Mouse (Mus musculus): ENCODE measurements around the gene Ackr3. TPM values are rescaled to one million over a fixed set of nuclear protein-coding genes. Genes with fewer than 3 reads are reported as not detected.
A peak's percentile ranks its signal among the peaks of the same experiment; 100 is the strongest.

The Ackr3 gene
- polyA plus RNA-seq, 1 experiment from 2014 or later = 38.1 TPM

- Histone ChIP-seq H3K4me3 (peak overlapping the region; percentile 60), H3K4me1 (peaks cover 72% of the 10 kb centered on the region), H3K4me2 (peak overlapping the region; percentile 50), H3K36me3 (no peaks in the 10 kb centered on the region; the same call in 1 of the 2 replicates), H3K9me3 (no peaks in the 10 kb centered on the region), H3K27me3 (0 out of 2 replicates have a peak, but pooled peaks cover 3% of the 10 kb centered on the region), H3K27ac (peak overlapping the region; percentile 87), H3K9ac (peak overlapping the region; percentile 64; the same call in 1 of the 2 replicates)
- WGBS = 1% methylated on average over 6 of the region's 6 CpGs
- ATAC-seq (ENCODE audit: insufficient number of reproducible peaks, low FRiP score, low TSS enrichment, low read depth) = no peak
These were observed 1.4 kb downstream of the Ackr3 start for GRCm38 (mm10) chr1:90205223-90205622.

DNA sequence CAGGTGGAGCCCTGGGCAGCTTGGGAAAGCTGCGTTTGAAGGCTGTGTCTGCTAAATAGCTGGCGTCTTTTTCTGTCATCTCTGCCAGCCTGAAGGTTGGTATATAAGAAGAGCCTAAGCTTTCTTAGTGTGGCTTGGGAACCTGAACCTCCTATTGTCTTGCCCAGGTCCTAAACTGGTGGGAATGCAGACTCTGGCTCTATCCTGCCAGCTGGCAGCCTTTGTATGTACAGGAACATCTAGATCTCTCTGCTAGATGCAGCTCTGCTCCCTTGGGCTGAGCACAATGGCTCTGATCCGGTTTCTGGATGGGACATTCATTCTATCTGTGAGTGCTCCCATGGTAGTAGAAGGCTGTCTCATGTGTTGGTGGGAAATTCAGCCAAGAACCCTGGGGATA is 2.9 kb downstream of the Ackr3 start:
- H3K27me3 ChIP-seq = 0 out of 2 replicates have a peak, but pooled peaks cover 3% of the 10 kb centered on the region
- ATAC-seq (ENCODE audit: insufficient number of reproducible peaks, low FRiP score, low TSS enrichment, low read depth) = no peak
- 33% methylated on average over 3 of the region's 3 CpGs for WGBS
- H3K4me3 ChIP-seq = peak overlapping the region; percentile 60
- H3K9me3 ChIP-seq = no peaks in the 10 kb centered on the region
- peak overlapping the region; percentile 50 for H3K4me2 ChIP-seq
- no peaks in the 10 kb centered on the region; the same call in 1 of the 2 replicates for H3K36me3 ChIP-seq
- peak overlapping the region; percentile 17; the same call in 1 of the 2 replicates for H3K27ac ChIP-seq
- peak overlapping the region; percentile 10; the same call in 1 of the 2 replicates for H3K9ac ChIP-seq
- H3K4me1 ChIP-seq = peaks cover 80% of the 10 kb centered on the region

DNA sequence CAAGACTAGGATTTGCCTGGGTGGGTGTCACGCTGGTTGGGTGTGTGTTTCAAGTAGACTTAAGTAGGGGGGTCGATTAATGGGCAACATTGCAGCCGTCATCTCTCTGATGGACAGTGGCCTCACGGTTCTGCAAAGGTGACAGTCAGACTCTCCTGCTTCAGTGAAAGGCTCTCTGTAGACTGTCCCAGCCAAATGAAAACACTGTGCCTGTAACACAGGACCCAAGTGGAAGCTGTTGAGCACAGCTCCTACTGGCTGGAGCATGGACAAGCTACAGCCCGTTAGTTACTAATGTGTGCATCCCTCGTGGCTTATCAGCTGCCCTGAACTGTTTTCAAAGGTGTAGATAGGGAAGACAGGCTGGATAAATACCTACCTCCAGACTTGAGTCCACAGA is 3.5 kb downstream of the Ackr3 start:
- WGBS = 58% methylated on average over 6 of the region's 6 CpGs
- H3K4me2 ChIP-seq = peak overlapping the region; percentile 50
- H3K4me3 ChIP-seq = peak overlapping the region; percentile 60
- H3K4me1 ChIP-seq = peaks cover 76% of the 10 kb centered on the region
- H3K27me3 ChIP-seq = 0 out of 2 replicates have a peak, but pooled peaks cover 3% of the 10 kb centered on the region
- H3K27ac ChIP-seq = no peak overlapping the region
- no peaks in the 10 kb centered on the region; the same call in 1 of the 2 replicates for H3K36me3 ChIP-seq
- no peak for ATAC-seq (ENCODE audit: insufficient number of reproducible peaks, low FRiP score, low TSS enrichment, low read depth)
- no peaks in the 10 kb centered on the region for H3K9me3 ChIP-seq
- no peak overlapping the region for H3K9ac ChIP-seq

DNA sequence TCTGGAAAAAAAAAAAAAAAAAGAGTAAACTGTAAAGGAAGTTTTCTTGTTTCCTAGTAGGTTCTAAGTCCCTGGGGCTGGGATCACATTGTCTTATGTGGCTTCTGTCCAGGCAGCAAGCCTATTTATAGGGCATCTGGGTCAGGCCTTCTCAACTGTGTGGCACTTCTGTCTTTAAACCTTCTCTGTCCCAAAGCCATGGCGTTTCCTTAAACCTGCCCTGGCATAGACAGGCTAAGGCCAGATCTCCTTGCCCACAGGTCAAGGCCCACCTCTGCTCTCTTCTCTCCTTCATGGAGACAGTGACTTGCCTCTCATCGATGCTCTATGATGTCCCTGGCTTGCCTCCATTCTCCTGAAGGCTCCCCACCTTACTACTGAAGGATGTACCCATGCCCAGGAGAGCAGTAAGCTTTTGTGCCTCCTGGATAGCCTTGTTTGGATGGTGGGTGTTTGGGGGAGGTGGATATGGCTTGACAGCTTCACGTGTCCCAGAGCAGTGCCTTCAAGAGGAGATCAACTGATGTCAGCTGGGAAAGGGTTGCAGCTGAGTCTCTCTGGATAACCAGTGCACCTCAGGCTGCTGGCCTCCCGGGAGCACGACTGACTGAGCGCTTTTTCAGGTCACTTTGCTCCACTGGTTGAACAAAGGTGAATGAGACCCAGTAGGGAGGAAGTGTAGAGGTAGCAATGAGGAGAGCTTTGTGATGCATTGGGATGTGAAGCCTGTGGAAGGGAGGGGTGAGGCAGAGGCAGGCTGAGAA is 4.1 kb downstream of the Ackr3 start:
- H3K36me3 ChIP-seq = no peaks in the 10 kb centered on the region; the same call in 1 of the 2 replicates
- peaks cover 70% of the 10 kb centered on the region for H3K4me1 ChIP-seq
- H3K9ac ChIP-seq = no peak overlapping the region
- peak overlapping the region; percentile 60; the same call in 1 of the 2 replicates for H3K4me3 ChIP-seq
- H3K4me2 ChIP-seq = peak overlapping the region; percentile 50
- WGBS = 61% methylated on average over 6 of the region's 6 CpGs
- ATAC-seq (ENCODE audit: insufficient number of reproducible peaks, low FRiP score, low TSS enrichment, low read depth) = no peak
- H3K27ac ChIP-seq = peak overlapping the region; percentile 17; the same call in 1 of the 2 replicates
- no peaks in the 10 kb centered on the region for H3K9me3 ChIP-seq
- no peaks in the 10 kb centered on the region for H3K27me3 ChIP-seq

DNA sequence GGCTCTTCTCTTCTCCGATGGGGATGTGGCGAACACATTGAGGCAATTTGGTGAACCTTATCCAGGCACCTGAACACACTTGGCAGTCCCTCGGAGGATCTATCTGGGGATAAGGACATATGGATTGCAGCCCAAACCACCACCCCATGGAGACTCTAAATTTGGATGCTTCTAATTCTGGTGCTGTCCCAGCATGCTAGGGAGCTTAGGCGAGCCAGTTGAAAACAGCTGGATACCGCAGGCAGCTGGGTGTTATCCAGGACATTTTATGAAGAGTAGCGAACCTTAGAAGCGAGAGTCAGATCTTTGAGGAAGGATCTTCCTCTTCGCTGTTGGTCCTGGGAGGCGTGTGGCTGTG is 4.7 kb downstream of the Ackr3 start:
- Histone ChIP-seq H3K4me1 (peaks cover 64% of the 10 kb centered on the region), H3K9me3 (no peaks in the 10 kb centered on the region), H3K27ac (no peak overlapping the region), H3K4me2 (peak overlapping the region; percentile 50), H3K9ac (no peak overlapping the region), H3K27me3 (no peaks in the 10 kb centered on the region), H3K4me3 (peak overlapping the region; percentile 60; the same call in 1 of the 2 replicates), H3K36me3 (peaks cover 5% of the 10 kb centered on the region)
- ATAC-seq (ENCODE audit: insufficient number of reproducible peaks, low FRiP score, low TSS enrichment, low read depth) = no peak
- WGBS = 31% methylated on average over 9 of the region's 9 CpGs

- Histone ChIP-seq H3K27ac (no peak overlapping the region), H3K4me1 (peaks cover 59% of the 10 kb centered on the region), H3K9ac (no peak overlapping the region), H3K36me3 (peaks cover 11% of the 10 kb centered on the region), H3K27me3 (no peaks in the 10 kb centered on the region), H3K4me2 (peak overlapping the region; percentile 50; the same call in 1 of the 2 replicates), H3K9me3 (no peaks in the 10 kb centered on the region), H3K4me3 (no peak overlapping the region)
- ATAC-seq (ENCODE audit: insufficient number of reproducible peaks, low FRiP score, low TSS enrichment, low read depth) = no peak
- 70% methylated on average over 5 of the region's 5 CpGs for WGBS
These were observed 5.3 kb downstream of the Ackr3 start for GRCm38 (mm10) chr1:90209069-90209468.

DNA sequence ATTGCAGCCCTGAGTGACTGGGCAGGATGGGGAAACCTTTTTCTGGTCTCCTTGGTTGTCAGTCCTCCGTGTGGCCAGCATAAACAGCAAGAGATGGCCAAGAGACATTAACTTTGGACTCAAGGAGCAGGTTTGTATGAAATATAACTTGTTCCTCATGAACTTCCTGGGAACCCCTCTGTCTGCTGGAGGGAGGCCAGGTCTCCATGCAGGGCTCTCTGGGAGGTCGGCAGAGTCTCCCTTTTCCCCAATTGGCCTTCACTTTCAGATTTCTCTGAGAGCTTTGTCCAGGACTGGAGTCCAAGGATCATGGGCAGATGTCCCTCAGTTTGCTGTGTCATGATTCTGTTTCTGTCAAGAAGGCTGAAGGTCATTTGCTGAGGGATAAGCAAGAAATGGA is 6.0 kb downstream of the Ackr3 start:
- no peak overlapping the region for H3K27ac ChIP-seq
- H3K36me3 ChIP-seq = peaks cover 18% of the 10 kb centered on the region
- no peak overlapping the region for H3K9ac ChIP-seq
- ATAC-seq (ENCODE audit: insufficient number of reproducible peaks, low FRiP score, low TSS enrichment, low read depth) = no peak
- 51% methylated on average over 2 of the region's 2 CpGs for WGBS
- H3K4me1 ChIP-seq = peaks cover 55% of the 10 kb centered on the region
- no peak overlapping the region for H3K4me2 ChIP-seq
- no peaks in the 10 kb centered on the region for H3K27me3 ChIP-seq
- no peak overlapping the region for H3K4me3 ChIP-seq
- no peaks in the 10 kb centered on the region for H3K9me3 ChIP-seq

DNA sequence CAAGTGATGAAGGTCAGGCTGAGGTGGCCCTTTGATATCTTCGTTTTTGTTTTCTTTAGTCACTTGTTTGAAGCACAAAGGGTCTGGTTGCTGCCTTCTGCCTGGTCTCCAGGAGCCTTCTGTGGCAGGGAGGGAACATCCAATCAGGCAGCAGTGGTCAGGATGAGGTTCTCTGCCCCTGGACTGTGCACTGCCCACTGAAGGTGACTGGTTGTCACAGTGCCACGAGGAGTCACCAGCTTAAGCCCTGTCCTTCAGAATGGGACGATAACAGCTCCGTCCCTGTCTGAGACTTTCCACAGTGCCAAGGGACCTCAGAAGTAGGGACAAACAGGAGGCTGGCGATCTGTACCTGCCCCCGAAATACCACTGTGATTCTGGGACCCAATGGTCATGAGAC is 6.6 kb downstream of the Ackr3 start:
- no peak overlapping the region for H3K9ac ChIP-seq
- H3K36me3 ChIP-seq = peaks cover 22% of the 10 kb centered on the region
- 85% methylated on average over 6 of the region's 6 CpGs for WGBS
- H3K4me3 ChIP-seq = no peak overlapping the region
- ATAC-seq (ENCODE audit: insufficient number of reproducible peaks, low FRiP score, low TSS enrichment, low read depth) = no peak
- no peak overlapping the region for H3K27ac ChIP-seq
- H3K9me3 ChIP-seq = no peaks in the 10 kb centered on the region
- no peaks in the 10 kb centered on the region for H3K27me3 ChIP-seq
- H3K4me1 ChIP-seq = peaks cover 55% of the 10 kb centered on the region
- no peak overlapping the region for H3K4me2 ChIP-seq

DNA sequence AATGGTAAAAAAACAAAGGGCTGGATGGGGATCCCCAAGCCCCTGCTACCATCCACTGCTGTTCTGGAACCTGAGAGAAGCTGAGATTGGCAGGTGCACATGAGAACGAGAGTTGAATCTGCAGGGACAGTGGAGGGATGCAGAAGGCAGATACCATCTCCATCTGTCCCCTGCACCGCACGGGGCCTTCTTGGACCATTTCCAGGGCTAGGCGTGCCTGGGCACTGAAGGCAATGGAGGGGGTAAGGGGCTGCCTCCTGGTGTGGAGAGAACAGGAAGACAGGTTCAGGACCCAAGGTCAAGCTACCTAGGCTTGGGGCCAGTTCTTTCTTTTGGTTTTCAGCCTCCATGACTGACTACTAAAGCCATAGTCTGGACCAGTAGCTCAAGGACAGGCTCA is 7.0 kb downstream of the Ackr3 start:
- Histone ChIP-seq H3K4me1 (peaks cover 51% of the 10 kb centered on the region), H3K4me2 (no peak overlapping the region), H3K9ac (no peak overlapping the region), H3K27me3 (no peaks in the 10 kb centered on the region), H3K27ac (no peak overlapping the region), H3K4me3 (no peak overlapping the region), H3K36me3 (peaks cover 26% of the 10 kb centered on the region), H3K9me3 (no peaks in the 10 kb centered on the region)
- ATAC-seq (ENCODE audit: insufficient number of reproducible peaks, low FRiP score, low TSS enrichment, low read depth) = no peak
- 71% methylated on average over 4 of the region's 4 CpGs for WGBS

GRCm38 (mm10) chr1:90212376-90212775 is 8.6 kb downstream of the Ackr3 start:
- Histone ChIP-seq H3K4me3 (no peak overlapping the region), H3K27ac (no peak overlapping the region), H3K4me1 (peaks cover 35% of the 10 kb centered on the region), H3K4me2 (no peak overlapping the region), H3K27me3 (no peaks in the 10 kb centered on the region), H3K9ac (no peak overlapping the region), H3K9me3 (no peaks in the 10 kb centered on the region), H3K36me3 (peaks cover 40% of the 10 kb centered on the region)
- WGBS = 90% methylated on average over 6 of the region's 6 CpGs
- ATAC-seq (ENCODE audit: insufficient number of reproducible peaks, low FRiP score, low TSS enrichment, low read depth) = no peak

DNA sequence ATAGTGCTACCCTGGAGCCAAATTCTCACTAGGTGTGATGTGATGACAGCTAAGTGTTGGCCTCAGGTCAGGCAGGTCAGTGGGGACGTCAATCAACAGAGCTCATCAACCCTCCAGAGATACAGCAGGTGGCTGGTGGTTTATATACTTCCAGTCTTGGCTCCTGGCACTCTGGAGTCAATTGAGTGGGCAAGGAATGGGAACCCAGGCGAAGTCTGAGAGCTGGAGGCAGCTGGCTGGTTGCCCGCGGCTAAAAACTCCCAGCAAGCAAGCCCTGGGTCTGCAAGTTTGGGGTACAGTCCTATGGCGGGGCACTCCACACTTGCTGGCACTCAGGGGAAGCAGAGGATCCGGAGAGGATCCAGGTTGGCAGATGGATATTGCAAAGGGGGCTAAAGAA is 9.1 kb downstream of the Ackr3 start:
- ATAC-seq (ENCODE audit: insufficient number of reproducible peaks, low FRiP score, low TSS enrichment, low read depth) = no peak
- peaks cover 44% of the 10 kb centered on the region for H3K36me3 ChIP-seq
- 79% methylated on average over 6 of the region's 6 CpGs for WGBS

DNA sequence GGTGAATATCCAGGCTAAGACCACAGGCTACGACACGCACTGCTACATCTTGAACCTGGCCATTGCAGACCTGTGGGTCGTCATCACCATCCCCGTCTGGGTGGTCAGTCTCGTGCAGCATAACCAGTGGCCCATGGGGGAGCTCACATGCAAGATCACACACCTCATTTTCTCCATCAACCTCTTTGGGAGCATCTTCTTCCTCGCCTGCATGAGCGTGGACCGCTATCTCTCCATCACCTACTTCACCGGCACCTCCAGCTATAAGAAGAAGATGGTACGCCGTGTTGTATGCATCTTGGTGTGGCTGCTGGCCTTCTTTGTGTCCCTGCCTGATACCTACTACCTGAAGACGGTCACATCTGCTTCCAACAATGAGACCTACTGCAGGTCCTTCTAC is 10.2 kb downstream of the Ackr3 start:
- no peaks in the 10 kb centered on the region; the same call in 1 of the 2 replicates for H3K9me3 ChIP-seq
- H3K27me3 ChIP-seq = no peaks in the 10 kb centered on the region
- peaks cover 44% of the 10 kb centered on the region for H3K36me3 ChIP-seq
- no peak overlapping the region for H3K4me2 ChIP-seq
- H3K9ac ChIP-seq = no peak overlapping the region
- H3K4me1 ChIP-seq = peaks cover 20% of the 10 kb centered on the region
- no peak overlapping the region for H3K4me3 ChIP-seq
- no peak overlapping the region for H3K27ac ChIP-seq
- 97% methylated on average over 12 of the region's 12 CpGs for WGBS
- ATAC-seq (ENCODE audit: insufficient number of reproducible peaks, low FRiP score, low TSS enrichment, low read depth) = no peak

More for the DNA sequence above, 9.1 kb downstream of the Ackr3 start:
- H3K9me3 ChIP-seq = no peaks in the 10 kb centered on the region; the same call in 1 of the 2 replicates
- peaks cover 31% of the 10 kb centered on the region for H3K4me1 ChIP-seq
- no peak overlapping the region; the same call in 1 of the 2 replicates for H3K27ac ChIP-seq
- no peaks in the 10 kb centered on the region for H3K27me3 ChIP-seq
- no peak overlapping the region for H3K9ac ChIP-seq
- no peak overlapping the region for H3K4me2 ChIP-seq
- no peak overlapping the region for H3K4me3 ChIP-seq

All from limb, embryonic 15.5 days (tissue).